Mouse (Mus musculus) mouse trophoblast stem cell (cell line): Measurements from ENCODE around the gene Telo2.
"Not testable (repeated sequence)": the region's sequence is repeated elsewhere in the genome, so short reads cannot be mapped to it uniquely, and the experiment has no call there.

Experiments
- in situ Hi-C, 2 experiments: fragments of 300-500 bp; cut with MseI, MboI; formaldehyde crosslinking; loops; 2 replicates in 1 of 2; 3 replicates in 1 of 2; pipeline ENCODE4 v1.15.1; 2025

Telo2 gene

GRCm38 (mm10) chr17:25115664-25116432, at the start of gene Telo2:
Telo2 (minus strand) TSS chr17:25115967.
- in situ Hi-C loops: no loop called here

DNA sequence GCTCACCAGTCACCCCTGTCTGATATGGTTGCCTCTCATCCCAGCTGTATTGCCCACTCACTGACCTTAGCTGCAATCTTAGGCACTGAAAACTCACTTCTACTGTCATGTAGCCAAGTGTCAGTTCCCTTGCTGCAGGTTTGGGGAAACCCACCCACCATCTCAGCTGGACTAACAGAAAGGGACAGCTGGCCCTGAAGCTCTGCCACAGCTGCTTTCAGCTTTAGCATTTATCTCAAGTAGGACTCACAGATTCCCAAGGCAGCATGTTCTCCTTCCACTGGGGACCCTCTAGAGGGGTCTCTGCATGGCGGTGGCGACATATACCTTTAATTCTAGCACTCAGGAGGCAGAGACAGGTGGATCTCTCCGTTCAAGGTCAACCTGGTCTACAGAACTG, 49.0 kb upstream of the Telo2 start:
- in situ Hi-C loops: no loop called here

- in situ Hi-C loops: no loop called here
These were observed 47.6 kb upstream of the Telo2 start for GRCm38 (mm10) chr17:25163387-25163786.

GRCm38 (mm10) chr17:25162161-25162560, 46.4 kb upstream of the Telo2 start, which contains the start of gene Ccdc154:
Ccdc154 (plus strand) TSS chr17:25162461.
- in situ Hi-C loops: no loop called here

GRCm38 (mm10) chr17:25139960-25140359, 24.2 kb upstream of the Telo2 start:
- in situ Hi-C loops: no loop called here

DNA sequence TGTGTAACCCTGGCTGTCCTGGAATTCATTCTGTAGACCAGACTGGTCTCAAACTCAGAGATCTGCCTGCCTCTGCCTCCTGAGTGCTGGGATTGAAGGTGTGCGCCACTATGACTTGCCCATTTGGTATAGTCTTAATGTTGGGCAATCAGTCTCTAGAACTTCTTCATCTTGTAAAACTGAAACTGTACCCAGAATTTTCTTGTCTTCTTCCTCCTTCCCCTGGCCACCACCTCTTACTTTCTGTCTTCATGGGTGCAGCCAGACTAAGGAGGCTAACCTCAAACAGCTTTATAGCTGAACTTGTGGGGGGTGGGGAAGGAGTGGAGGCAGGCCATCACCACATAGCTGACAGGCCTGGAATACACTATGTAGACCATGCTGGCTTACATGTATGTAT, 23.0 kb upstream of the Telo2 start:
- in situ Hi-C loops: no loop called here

- in situ Hi-C loops: no loop called here
These were observed 19.9 kb upstream of the Telo2 start for GRCm38 (mm10) chr17:25135622-25136021.

DNA sequence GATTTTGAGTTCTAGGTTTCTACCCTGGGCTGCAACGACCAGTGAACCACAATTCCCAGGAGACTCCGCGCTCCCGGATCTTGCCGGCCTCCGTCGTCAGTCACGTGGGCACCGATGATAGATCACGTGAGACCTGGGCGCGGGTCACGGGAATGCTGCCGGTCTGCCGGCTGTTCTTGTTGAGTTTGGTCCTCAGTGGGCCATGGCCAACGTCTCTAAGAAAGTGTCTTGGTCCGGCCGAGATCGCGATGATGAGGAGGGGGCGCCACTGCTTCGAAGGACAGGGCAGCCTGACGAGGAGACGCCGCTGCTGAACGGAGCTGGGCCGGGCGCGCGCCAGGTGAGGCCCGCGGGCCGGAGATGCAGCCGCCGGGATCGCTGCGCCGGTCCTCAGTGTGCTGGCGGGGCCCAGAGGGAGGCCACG, 17.5 kb upstream of the Telo2 start, which contains the start of gene Clcn7:
Gene Clcn7 (plus strand): TSS at position 117 of the 424 bp plus-strand sequence.
- in situ Hi-C loops: no loop called here

DNA sequence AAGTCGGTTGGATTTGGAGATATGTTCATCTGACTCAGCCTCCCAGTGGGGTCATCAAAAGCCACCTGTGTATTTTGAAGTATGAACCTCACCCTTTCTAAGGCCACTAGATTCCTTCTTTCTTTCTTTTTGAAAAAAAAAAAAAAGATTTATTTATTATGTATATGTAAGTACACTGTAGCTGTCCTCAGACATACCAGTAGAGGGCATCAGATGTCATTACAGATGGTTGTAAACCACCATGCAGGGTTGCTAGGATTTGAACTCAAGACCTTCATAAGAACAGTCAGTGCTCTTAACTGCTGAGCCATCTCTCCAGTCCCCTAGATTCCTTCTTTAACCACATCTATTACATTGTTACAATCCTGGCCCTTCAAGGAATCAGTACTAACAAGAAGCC, 14.3 kb upstream of the Telo2 start:
- in situ Hi-C loops: no loop called here

GRCm38 (mm10) chr17:25127681-25128080, 11.9 kb upstream of the Telo2 start:
- in situ Hi-C loops: no loop called here

GRCm38 (mm10) chr17:25127079-25127478, 11.3 kb upstream of the Telo2 start:
- in situ Hi-C loops: no loop called here

- in situ Hi-C loops: not testable (repeated sequence)
These were observed 9.8 kb upstream of the Telo2 start for GRCm38 (mm10) chr17:25125442-25126060.

DNA sequence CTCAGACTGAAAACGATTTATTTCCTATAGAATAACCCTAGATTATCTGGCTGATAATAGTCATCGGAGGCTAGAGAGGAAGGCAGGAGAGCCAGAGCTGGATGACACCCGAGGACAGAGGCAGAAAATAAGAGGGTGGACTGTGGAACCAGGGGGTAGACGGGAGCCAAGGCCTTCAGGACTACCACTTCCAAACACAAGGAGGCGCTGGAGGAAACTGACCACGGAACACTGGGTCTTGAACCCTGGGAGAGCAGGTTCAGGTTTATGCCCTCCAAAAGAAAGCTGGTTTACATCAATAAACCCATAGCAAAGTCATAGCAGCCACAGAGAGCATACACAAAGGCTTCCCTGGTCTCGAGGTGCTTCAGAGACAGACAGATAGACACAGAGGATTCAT, 8.2 kb upstream of the Telo2 start:
- in situ Hi-C loops: no loop called here

GRCm38 (mm10) chr17:25120406-25120805, 4.6 kb upstream of the Telo2 start, which contains the start of gene Ptx4:
Ptx4 (plus strand) TSS chr17:25120760.
- in situ Hi-C loops: no loop called here

DNA sequence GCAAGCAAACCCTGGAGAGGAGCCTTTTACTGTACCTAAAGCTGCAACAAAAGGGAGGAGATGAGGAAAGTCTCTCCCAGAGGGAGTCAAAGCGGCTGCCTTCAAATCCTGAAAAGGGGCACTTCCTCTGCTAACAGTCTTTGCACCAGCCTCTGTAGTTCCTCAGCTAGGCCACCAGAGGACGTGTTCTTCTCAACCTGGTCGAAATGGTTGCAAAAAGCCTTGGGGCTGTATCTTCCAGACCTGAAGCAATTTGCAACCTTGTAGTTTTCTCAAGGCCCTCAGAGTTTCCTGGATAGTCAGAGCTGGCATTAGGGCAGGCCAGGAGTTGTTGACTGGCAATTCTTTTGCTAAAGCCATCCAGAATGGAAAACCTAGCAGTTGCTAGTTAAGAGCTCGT, 1.5 kb upstream of the Telo2 start:
- in situ Hi-C loops: no loop called here

GRCm38 (mm10) chr17:25114908-25115645, 690 bp downstream of the Telo2 start:
- in situ Hi-C loops: no loop called here

DNA sequence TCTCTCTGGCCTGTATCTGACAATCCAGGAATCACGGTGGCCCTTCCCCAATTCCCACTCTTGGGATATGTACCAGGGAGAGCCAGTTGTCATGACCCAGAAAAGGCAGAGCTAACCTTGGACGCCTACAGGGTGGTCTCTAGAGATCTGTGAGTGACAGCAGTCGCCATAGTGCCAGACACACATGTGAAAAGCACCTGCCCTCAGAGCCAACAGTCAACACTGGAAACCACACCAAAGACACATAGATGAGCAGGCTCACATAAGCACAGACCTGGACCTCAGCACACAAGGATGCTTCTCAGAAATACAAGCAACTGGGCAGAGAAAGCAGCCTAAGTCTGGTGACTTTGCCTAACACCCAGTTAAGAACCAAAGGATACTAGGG, 3.4 kb downstream of the Telo2 start:
- in situ Hi-C loops: no loop called here

- in situ Hi-C loops: no loop called here
These were observed 3.9 kb downstream of the Telo2 start for GRCm38 (mm10) chr17:25111739-25112422.

DNA sequence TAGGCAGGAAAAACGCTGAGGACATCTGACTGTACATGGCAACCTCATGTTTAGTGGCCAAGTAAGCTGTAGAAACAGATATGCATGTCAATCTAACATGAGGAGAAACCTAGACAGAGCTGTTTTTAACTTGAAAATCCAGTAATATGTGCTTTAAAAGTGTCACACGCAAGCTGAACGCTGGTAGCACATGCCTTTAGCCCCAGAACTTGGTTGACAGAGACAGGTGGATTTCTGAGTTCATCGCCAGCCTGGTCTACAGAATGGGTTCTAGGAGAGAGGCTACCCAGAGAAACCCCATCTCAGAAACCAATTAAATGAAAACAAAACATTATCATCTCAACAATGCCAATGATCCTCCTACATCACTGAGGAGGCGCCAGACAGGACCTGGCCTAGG, 4.5 kb downstream of the Telo2 start:
- in situ Hi-C loops: no loop called here

DNA sequence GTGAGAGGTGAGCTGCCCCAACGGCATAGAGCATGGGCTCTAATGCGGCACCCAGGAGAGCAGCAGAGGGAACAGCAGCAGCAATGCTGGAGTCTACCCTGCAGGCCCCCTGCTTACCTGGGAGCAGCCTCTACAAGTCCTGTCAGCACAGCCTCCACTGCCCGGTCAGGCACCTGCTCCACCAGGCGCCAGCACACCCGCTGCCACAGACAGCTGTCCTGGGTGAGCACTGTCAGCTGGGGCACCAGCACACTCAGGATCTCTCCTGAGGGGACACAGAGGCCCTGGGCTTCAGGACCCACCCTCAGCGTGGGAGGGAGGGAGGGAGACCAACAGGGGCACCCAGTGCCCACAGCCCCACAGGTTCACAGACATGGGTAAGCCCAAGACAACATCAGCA, 5.2 kb downstream of the Telo2 start:
- in situ Hi-C loops: no loop called here

DNA sequence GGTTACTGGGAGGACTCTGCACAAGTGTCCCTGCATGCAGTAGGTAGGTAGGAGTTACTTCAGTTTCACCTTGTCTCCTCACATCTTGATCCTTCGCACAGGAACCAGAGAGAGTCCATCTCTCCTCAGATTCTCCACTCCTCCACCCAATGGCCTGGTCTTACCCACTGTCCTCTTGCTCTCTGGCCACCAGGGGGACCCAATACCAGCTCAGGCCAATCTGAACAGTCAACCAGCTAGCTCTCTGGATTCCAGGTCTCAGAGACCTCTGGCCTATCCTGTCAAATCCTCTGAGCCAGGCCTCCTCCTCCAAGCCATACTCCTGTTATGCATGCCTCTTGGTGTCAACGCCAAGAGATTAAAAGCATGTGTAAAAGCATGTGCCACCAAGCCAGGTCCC, 6.2 kb downstream of the Telo2 start:
- in situ Hi-C loops: no loop called here

- in situ Hi-C loops: no loop called here
These were observed 8.0 kb downstream of the Telo2 start for GRCm38 (mm10) chr17:25107786-25108185.
